Mouse (Mus musculus): ENCODE measurements at regions not wholly inside any gene's neighbourhood (a gene's known extent, or its start where the extent isn't known, plus 50 kb on each side); places are given as distances from the start of the nearest gene placed in this dataset.

GRCm38 (mm10) chr13:79057424-79057823, 857.9 kb upstream of the Nr2f1 start:
- no peak for DNase-seq

- DNase-seq = no peak
Measured at GRCm38 (mm10) chr13:79054481-79054880, 854.9 kb upstream of the Nr2f1 start.

- no peak for DNase-seq
Measured at GRCm38 (mm10) chr13:79053428-79053827, 853.9 kb upstream of the Nr2f1 start.

- DNase-seq = no peak
Measured at GRCm38 (mm10) chr13:79047240-79047639, 847.7 kb upstream of the Nr2f1 start.

GRCm38 (mm10) chr13:79044657-79045056, 845.1 kb upstream of the Nr2f1 start:
- DNase-seq = no peak

GRCm38 (mm10) chr13:79037883-79038282, 838.3 kb upstream of the Nr2f1 start:
- no peak for DNase-seq

- DNase-seq = no peak
Measured at GRCm38 (mm10) chr13:79035276-79035675, 835.7 kb upstream of the Nr2f1 start.

- DNase-seq = peak; percentile 9 to 22
Measured at GRCm38 (mm10) chr13:79029974-79030373, 830.4 kb upstream of the Nr2f1 start.

GRCm38 (mm10) chr13:79027877-79028760, 828.6 kb upstream of the Nr2f1 start:
- DNase-seq = peak; percentile 71 to 73

GRCm38 (mm10) chr13:79025645-79026044, 826.1 kb upstream of the Nr2f1 start:
- no peak for DNase-seq

- no peak for DNase-seq
Measured at GRCm38 (mm10) chr13:79018051-79018450, 818.5 kb upstream of the Nr2f1 start.

- no peak for DNase-seq
Measured at GRCm38 (mm10) chr13:79003313-79003712, 803.8 kb upstream of the Nr2f1 start.

- DNase-seq = peak in 1 of 2 experiments; percentile 6
Measured at GRCm38 (mm10) chr13:78998855-78999254, 799.3 kb upstream of the Nr2f1 start.

- no peak for DNase-seq
Measured at GRCm38 (mm10) chr13:78992326-78992725, 792.8 kb upstream of the Nr2f1 start.

- DNase-seq = no peak
Measured at GRCm38 (mm10) chr13:78985921-78986320, 786.4 kb upstream of the Nr2f1 start.

- peak; percentile 7 to 17 for DNase-seq
Measured at GRCm38 (mm10) chr13:78977224-78977780, 777.7 kb upstream of the Nr2f1 start.

- DNase-seq = no peak
Measured at GRCm38 (mm10) chr13:78938351-78938741, 738.8 kb upstream of the Nr2f1 start.

GRCm38 (mm10) chr13:78937389-78938350, 738.1 kb upstream of the Nr2f1 start:
- no peak for DNase-seq

- no peak for DNase-seq
Measured at GRCm38 (mm10) chr13:78935990-78936650, 736.6 kb upstream of the Nr2f1 start.

- DNase-seq = no peak
Measured at GRCm38 (mm10) chr13:78928347-78928746, 728.8 kb upstream of the Nr2f1 start.

- DNase-seq = peak; percentile 3 to 9
Measured at GRCm38 (mm10) chr13:78920802-78921201, 721.2 kb upstream of the Nr2f1 start.

- no peak for DNase-seq
Measured at GRCm38 (mm10) chr13:78909839-78910238, 710.3 kb upstream of the Nr2f1 start.

GRCm38 (mm10) chr13:78904102-78904501, 704.5 kb upstream of the Nr2f1 start:
- no peak for DNase-seq

All from kidney, postnatal 4 days (tissue).